Mouse (Mus musculus) right cerebral cortex, postnatal 10 days (tissue): ENCODE results near the gene Uhrf1bp1l.
A peak's percentile ranks its signal among the peaks of the same experiment; 100 is the strongest.
"Not testable (repeated sequence)": the region's sequence is repeated elsewhere in the genome, so short reads cannot be mapped to it uniquely, and the experiment has no call there.

ENCODE experiments used
- DNase-seq, 2 experiments: peaks; one replicate each; pipeline ENCODE4 v3.0.0; 2021; ENCODE audit warnings: low spot score in 2 of 2

The Uhrf1bp1l gene

DNA sequence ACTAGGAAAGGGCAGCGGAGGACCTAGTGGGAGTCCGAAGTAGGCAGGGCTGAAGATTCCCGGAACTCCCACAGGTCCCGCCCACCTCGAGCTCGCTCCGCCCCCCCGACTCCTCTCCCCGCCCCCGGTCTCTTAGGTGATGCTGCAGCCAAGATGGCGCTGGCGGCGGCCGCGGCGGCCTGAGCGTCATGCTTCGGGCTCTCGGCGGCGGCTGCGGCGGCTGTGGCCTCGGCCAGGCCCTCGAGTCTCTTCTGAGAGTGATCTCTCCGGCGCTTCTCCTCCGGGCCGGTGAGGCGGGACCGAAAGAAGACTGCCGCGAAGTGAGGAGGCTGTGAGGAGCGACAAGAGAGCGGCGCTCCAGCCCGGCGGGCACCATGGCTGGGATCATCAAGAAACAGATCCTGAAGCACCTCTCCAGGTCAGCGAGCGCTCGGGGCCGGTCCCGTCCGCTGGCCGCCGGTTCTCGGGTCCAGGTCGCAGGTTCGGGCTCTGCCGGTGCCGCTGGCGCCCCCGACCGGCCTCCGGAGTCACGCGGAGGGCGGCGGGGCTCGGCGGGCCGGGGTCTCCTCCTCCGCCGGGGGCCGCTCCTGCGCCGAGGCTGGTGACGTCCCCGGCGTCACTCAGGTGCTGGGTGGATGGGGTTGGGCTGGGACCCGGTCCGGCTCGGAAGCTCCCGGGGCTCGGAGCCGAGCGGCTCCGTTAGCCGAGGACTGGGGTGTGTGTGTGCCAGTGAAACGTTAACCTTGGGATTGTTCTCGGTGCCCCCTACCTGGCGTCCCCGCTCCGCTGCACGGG, at the start of gene Uhrf1bp1l:
TSS of gene Uhrf1bp1l (plus strand) at position 121 of the 795 bp plus-strand sequence.
- DNase-seq, result peak; percentile 90 to 92

DNA sequence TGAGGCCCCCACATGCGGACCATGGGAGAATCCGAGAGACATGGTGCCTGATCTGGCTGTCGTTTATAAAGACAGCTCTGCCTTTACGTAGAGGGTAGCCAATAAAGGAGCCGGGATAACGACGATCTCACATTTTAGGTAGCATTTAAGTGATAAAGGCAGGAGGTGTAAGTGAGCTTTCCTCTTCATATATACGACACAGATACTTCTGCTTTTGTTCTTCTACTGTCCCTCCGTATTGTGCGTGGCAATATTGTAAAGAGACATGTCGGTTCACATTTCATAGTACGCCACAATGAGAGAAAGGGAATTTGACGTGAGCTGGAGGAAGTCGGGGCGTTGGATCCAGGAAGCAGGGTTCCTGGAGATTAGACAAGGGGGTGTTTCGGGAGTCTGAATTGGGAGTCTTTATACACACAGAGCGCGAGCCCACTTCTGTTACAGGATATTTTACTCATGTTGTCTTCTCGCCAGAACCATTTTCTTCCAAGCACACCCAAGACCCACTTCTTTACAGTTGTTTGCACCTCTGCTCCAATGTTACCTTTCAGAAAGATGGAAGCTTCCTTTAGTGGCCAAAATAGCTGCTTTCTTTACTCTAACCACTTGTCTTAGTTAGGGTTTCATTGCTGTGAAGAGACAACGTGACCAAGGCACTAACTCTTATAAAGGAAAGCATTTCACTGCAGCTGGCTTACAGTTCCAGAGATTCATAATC, 49.4 kb upstream of the Uhrf1bp1l start:
- no peak for DNase-seq

DNA sequence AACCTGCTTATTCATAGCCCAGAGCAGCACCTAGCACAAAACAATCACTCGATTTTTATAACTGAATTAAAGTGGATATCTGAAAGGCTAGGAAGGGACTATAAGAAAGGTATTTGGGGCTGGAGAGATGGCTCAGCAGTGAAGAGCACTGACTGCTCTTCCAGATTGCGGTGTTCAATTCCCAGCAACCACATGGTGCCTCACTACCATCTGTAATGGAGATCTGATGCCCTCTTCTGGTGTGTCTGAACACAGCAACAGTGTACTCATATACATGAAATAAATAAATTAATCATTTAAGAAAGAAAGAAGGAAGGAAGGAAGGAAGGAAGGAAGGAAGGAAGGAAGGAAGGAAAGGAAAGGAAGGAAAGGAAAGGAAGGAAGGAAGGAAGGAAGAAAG, 48.5 kb upstream of the Uhrf1bp1l start:
- not testable (repeated sequence) for DNase-seq

DNA sequence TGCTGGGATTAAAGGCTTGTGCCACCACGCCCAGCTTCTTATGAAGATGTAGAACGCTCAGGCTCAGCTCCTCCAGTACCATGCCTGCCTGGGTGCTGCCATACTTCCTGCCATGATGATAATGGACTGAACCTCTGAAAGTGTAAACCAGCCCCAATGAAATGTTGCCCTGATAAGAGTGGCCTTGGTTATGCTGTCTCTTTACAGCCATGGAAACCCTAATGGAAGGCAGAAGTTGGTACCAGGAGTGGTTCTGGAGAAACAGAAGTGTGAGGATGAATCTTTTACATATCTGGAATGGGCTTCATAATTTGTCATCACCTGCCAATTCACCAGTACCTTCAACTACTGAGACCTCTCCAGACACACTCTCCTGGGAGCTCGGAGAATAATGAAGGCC, 46.8 kb upstream of the Uhrf1bp1l start:
- DNase-seq, result no peak

DNA sequence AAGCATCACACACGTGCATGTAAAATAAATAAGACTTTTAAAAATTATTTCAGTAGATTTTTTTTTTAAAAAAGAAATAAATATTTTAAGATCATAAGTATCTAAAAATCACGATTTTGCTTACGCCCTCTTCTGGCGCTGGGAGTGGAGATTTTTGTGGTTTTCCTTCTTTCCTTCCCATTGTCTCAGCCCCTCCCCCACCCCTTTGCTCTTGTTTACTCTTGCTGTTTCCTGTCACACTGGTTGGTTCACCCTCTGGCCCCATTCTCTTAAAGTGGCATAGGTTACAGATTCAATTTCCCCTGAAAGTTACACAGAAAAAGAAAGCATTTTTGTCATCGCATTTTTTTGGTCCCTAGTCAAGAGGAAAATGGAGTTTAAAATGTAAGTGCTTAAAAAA, 41.7 kb upstream of the Uhrf1bp1l start:
- DNase-seq, result no peak

DNA sequence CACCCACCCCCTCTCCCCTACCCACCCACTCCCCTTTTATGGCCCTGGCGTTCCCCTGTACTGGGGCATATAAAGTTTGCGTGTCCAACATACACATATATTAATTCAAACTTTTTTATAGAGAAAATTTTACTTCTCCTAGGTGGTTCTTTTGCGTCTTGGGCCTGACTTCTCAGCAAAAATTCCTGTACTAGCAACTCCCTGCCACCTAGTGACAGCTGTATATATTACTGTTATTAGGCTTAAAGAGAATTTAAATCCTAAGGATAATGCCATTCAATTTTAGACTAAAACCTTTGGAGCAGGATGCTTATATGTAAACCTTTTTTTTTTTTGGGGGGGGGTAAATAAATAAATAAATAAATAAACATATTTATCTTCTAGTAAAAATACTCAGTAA, 37.4 kb upstream of the Uhrf1bp1l start:
- no peak for DNase-seq

DNA sequence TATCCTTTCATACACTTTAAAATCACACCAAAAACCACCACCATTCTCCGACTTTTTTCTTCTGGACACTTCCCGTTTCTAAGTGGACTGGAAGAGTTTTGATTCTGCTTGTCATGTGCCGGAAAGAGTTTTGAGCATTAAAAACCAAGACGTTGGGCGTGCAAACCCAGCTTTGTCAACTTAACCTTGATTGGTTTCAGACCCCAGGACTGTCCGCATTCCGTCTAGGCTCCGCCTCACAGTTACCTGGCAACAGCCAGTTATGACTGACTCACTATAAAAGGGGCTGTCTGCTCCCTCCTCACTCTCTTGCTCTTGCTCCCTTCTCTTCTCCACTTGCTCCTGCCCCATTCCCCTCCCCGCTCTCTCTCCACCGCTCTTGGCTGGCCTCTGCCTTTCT, 36.1 kb upstream of the Uhrf1bp1l start:
- no peak for DNase-seq

DNA sequence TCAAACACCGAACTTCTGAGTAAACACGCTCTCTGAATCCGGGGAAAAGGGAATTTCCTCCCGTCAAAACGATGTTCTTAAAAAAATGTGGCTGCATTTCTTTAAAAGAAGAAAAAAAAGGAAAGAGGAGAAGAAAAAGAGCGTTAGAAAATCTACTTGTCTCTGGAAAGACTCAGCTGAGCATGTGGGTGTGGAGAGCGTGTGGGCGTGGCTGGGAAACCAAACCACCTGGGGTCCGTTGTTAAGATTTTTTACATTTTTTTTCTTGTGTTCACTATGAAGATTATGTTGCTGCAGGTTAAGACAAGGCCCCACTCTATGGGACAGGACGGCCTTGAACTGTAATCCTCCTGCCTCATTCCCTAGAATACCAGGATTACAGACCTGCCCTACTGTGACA, 29.9 kb upstream of the Uhrf1bp1l start:
- no peak for DNase-seq

DNA sequence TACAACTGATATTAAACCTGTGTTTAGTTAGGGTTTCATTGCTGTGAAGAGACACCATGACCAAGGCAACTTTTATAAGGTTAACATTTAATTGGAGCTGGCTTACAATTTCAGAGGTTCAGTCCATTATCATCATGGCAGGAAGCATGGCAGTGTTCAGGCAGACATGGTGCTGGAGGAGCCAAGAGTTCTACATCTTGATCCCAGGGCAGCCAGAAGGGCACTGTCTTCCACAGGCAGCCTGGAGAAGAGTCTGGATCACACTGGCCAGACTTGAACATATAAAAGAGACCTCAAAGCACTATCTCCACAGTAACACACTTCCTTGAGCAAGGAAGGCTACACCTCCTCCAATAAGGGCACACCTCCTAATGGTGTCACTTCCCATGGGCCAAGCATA, 24.5 kb upstream of the Uhrf1bp1l start:
- DNase-seq, result no peak

DNA sequence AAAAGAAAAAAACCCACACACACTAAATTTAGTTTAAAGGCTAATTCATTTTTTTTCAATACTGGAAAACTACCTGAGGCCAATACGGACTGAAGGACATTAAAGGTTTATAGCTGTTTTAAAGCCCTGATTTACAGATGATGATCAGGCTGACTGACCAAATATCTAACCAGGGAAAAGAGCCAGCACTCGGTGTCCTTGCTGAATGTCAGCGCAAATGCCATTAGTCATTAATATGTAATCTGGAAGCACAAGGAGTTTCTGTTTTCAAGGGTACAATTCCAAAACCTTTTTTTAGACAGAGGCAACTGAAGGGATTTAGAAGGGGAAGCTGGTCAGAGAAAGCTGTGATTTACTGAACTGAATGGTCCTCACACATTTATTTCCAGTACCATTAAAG, 24.0 kb upstream of the Uhrf1bp1l start:
- DNase-seq, result no peak

DNA sequence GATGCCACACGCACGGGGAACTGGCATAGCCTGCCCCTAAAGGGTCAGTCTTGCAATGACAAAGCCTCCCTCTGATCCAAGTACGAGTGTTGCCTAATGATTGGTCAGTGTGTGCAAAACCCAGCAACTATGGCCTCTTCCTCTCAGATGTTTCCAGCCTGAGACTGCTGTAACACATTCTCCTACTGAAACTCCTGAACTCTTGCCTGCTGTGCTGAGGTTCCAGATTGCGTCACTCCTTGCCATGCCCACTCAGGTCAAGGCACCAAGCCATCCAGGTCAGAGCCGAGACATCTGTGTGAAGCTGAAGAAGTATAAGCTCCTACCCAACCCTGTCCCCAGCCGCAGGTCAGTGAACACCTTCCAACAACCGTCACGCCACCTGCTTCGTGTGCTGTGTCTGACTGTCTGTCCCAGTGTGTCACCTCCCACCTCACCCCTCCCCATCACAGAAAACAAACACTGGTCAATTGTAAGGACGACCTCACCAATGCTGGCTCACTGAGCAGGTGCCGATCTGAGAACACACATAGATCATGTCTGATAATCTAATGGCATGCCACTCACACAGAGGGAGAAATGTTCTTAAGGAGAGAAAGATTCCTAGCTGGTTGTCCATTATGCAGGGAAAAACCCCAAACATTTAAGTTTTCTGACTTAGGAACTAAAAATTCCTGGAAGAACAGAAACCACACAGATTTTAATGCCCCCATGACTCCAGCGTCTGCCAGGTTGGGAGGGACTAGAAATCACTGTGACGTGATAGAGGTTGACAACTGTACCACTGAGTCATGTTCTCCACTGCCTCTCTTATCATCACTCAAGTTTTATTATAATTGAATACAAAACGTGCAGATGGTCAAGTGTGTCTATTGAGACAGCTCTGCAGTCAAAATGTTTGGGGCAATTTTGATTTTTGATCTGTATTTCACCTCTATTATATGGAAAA, 22.3 kb upstream of the Uhrf1bp1l start:
- DNase-seq, result no peak

DNA sequence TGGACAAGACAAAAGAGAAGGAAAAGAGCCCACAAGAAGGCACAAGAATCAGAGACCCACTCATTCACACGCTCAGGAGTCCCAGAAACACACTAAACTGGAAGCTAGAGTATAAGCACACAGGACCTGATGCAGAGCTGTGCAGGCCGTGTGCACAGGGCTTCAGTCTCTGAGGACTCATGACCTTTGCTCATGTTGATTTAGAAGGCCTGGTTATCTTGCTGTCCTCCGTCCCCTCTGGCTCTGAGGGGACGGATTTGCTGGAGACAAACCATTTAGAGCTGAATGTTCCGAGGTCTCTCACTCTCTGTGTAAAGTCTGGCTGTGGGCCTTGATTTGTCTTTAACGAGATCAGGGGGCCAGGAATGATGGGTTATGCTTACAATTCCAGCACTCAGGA, 14.4 kb upstream of the Uhrf1bp1l start:
- DNase-seq, result no peak

DNA sequence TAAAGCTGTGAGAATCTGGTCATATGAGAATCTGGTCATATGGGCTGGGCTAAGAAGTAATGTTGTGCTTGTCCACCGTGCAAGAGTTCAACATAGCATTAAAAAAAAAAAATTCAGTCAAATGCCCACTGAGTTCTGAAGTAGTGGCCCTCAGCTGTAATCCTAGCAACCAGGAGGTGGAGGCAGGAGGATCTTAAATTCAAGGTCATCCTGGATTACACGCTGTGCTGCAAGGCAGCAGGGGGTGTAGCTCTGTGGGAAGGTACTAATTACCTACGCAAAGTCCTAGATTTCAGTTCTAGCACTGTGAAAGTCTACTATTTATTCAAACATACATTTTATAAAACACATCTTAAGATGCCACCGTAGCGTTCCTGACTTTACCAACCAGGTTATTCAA, 13.4 kb upstream of the Uhrf1bp1l start:
- no peak for DNase-seq

DNA sequence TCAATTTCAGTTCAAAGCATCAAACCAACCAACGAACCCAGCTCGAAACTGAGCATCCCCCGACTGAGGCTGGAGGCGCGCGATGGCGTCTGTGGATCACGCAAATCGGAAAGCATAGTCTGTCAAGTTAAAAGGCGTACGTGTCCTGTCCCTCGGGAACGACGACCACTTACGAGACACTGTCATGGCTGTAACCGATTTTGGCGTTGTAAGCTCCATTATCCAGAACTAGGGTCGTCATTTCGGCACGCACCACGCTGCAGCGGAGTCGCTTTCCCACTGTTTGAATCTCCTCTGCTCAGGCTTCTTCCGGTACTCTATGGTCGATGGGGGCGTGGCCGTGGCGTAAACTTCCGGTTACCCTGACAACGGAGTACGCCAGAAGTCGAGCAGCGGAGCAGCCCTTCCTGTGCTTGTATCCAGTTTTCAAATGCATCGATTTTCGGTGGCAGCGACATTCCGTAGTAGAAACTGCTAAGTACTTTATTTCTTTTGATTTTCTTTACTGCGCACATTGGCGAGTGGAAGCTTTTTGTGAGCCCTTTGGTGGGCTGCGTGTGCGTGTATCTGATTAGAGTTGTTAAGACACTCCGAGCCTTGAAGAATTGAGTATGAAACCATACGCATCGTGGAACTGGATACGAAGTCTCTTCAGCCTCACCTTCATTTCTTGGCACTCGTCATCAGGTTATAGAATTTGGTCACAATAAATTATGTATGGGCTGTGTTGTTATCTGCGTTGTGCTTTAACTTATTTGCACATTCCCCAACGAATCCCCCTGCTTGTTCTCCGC, 12.6 kb upstream of the Uhrf1bp1l start, which contains the start of gene Actr6:
TSS of gene Actr6 (minus strand) at position 295 of the 794 bp plus-strand sequence.
- DNase-seq, result peak; percentile 96 to 97

DNA sequence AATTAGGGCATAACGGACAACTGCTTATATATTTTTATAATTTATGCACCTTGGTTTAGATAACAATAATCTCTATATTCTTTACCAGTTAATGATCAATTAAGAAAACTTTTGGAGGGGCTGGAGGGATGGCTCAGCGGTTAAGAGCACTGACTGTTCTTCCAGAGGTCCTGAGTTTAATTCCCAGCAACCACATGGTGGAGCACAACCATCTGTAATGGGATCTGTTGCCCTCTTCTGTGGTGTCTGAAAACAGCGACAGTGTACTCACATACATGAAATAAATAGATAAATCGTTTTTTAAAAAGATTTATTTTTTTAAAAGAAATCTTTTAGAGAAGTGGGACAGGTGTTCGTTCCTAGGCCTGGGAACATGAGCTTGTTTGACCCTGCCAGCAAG, 7.7 kb upstream of the Uhrf1bp1l start:
- DNase-seq, result no peak

DNA sequence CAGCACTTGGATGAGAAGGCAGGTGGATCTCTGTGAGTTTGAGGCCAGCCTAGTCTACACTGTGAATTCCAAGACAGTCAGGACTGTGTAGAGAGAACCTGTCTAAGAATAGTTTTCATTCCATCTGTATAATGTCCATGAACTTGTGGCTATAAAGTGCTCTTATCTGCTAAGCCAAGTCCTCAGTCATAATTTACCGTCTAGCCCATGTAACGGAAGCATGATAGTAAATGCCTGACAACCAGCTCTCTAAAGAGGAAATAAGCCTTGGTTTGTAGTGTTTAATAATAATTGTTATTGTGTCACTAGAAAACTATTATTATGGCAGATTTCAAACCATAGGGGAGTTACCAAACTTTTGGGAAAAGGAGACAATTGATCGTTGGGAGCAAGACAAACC, 6.9 kb upstream of the Uhrf1bp1l start:
- no peak for DNase-seq

DNA sequence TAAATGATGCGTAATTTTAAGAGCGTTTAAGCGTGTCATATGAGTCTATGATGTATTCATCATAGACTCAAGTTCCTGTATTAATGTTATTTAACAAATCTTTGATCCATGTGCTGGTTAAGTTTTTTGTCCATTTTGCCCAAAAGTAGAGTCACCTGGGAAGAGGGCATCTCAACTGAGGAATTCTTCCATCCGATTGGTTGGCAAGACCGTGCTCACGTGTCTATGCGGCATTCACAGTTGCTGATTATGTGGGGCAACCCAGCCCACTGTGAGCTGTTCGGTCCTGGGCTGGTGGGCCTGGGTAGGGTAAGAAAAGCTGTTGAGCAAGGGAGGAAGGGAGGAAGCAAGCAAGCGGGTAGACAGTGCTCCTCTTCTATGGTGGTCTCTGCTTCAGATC, 6.4 kb upstream of the Uhrf1bp1l start:
- DNase-seq, result no peak

DNA sequence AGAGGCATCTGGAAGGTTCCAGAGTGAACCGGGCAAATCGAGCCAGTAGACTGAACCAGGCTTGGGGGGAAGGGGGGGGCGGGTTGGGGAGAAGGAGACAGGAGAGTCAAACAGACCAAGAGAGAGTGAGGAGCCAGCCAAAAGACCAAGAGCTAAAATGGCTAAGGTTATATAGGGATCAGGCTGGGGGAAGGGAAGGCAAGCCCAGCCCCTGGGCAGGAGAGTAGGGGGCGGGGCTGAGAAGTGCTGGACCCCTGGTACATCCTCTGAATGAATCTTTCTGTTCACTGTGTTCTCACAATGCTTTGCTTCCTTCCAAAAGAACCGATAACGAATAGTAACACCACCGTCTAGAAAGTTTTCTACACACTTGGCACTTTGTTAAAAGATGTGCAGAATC, 5.1 kb upstream of the Uhrf1bp1l start:
- DNase-seq, result no peak

DNA sequence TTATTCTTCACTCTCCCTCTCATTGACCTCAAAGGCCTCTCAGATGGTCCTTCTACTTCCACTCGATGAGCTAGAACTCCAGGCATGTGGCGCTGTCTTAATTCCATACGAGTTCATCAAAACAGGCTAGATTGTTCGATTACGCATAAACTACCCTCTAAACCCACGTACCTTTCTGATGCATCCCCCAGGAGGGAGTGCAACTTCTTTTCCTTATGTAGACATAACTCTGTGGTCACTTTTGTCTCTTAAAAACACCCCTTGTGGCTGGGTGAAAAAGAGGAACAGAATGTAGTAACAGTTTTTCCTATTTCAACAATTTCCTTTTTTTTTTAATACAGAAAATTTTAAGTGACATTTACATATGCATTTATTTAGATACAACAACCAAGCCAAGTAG, 3.8 kb upstream of the Uhrf1bp1l start:
- DNase-seq, result no peak

DNA sequence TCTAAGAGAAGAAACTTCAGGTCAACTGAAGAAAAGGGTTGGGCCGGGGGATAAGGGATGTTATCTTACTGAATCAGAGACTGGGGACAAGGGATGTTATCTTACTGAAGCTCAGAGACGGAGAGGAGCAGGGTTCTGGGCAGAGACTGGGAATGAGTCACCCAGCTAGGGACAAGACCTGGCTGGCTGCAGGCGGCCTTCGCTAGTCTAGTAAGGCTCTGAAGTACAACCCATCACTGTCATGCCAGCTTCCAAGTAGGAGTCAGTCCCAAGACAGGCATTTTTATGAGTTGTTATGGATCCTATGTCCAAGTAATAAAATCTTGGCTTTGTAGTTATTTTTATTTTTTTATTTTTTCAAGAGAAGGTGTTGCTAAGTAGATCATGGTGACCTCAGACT, 1.5 kb upstream of the Uhrf1bp1l start:
- DNase-seq, result no peak

DNA sequence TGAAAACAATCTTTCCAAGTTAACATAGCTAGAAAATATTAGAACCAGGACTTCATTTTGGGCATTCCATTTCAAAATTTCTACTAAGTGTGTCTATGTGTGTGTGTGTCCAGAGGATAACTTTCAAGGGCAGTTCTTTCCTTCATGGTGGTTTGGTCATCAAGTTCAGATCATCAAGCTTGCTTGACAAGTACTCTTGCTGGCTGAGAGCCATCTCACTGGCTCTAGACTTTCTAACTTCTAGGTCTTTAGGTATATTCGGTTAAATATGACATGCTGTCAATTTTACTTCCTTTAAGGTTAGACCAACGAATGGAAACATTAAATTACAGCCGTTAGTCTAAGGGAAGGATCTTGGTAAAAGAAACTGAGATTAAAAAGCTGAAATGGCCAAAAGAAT, 450 bp upstream of the Uhrf1bp1l start:
- no peak for DNase-seq
